Comparison of ENCODE assay signal across 11 mouse cellular contexts in genomic region chr12:12223336-12223735, GRCm38 (mm10). TPM values are rescaled to one million over a fixed set of nuclear protein-coding genes. Genes with fewer than 3 reads are reported as not detected.
DNase-seq lines count a peak whose midpoint lies in the region; ATAC-seq and TF ChIP-seq lines count a peak whose summit lies in the region.
"Had no signal": no experiment of that assay in that cellular context is flagged by ENCODE, and none has a peak within 500 bp of the region (broad histone marks: within the 10 kb centered on the region; RNA-seq: fewer than 3 reads in every experiment).

No protein-coding gene starts in this region.

- no peaks in the 10 kb centered on the region for H3K36me3 ChIP-seq in forebrain, embryonic 10.5 days (replicated peaks)
- H3K36me3 ChIP-seq: embryonic facial prominence, embryonic 12.5 days; heart, embryonic 13.5 days; liver, embryonic 13.5 days had no signal

- H3K27ac ChIP-seq in forebrain, embryonic 10.5 days: no peak overlapping the region
- H3K27ac ChIP-seq: embryonic facial prominence, embryonic 12.5 days; heart, embryonic 13.5 days; liver, embryonic 13.5 days had no signal

- POLR2A ChIA-PET in Patski (lab: Charles Lee): no interaction called here

- TF ChIP-seq CTCF in Patski (IDR thresholded peaks at IDR 0.05): no peak

- in situ Hi-C loops in Patski (cut with MboI; ENCODE audit: low pct_unique_long_range_greater_than_20kb): no loop called here

- H3K4me1 ChIP-seq in forebrain, embryonic 10.5 days: no peaks in the 10 kb centered on the region
- H3K4me1 ChIP-seq: embryonic facial prominence, embryonic 12.5 days; liver, embryonic 13.5 days had no signal

- CTCF ChIA-PET in Patski (lab: Charles Lee): no interaction called here

- no peaks in the 10 kb centered on the region for H3K27me3 ChIP-seq in Patski
- no peaks in the 10 kb centered on the region for H3K27me3 ChIP-seq in forebrain, embryonic 10.5 days (ENCODE audit: poor library complexity, severe bottlenecking)
- H3K27me3 ChIP-seq: embryonic facial prominence, embryonic 12.5 days; heart, embryonic 13.5 days; liver, embryonic 13.5 days had no signal

- no peaks in the 10 kb centered on the region for H3K9me3 ChIP-seq in forebrain, embryonic 10.5 days
- H3K9me3 ChIP-seq: embryonic facial prominence, embryonic 12.5 days; heart, embryonic 13.5 days; liver, embryonic 13.5 days had no signal

- H3K4me3 ChIP-seq in forebrain, embryonic 10.5 days: no peak overlapping the region
- H3K4me3 ChIP-seq: embryonic facial prominence, embryonic 12.5 days; heart, embryonic 13.5 days; liver, embryonic 13.5 days had no signal

- ATAC-seq in Patski: peak; percentile 14
- ATAC-seq in megakaryocyte progenitor cell, adult 5-6 weeks (replicated peaks; ENCODE audit: poor library complexity): peak; percentile 80

- 87% methylated on average over 2 of the region's 2 CpGs for WGBS in forebrain, embryonic 10.5 days

- DNase-seq in layer of hippocampus, adult 9-11 months: peak; percentile 54
- no peak for DNase-seq in layer of hippocampus, adult 9-10 months (ENCODE audit: low spot score)
- DNase-seq in Patski (ENCODE audit: low read depth, low spot score): no peak
- peak; percentile 26 for DNase-seq in fat pad, adult 2 months (ENCODE audit: extremely low read depth, low read depth, low spot score)
- no peak for DNase-seq in T-cell, adult 2 months (ENCODE audit: low spot score)
- DNase-seq in forebrain, embryonic 10.5 days (ENCODE audit: extremely low spot score, low spot score): no peak
- DNase-seq: liver, embryonic 13.5 days; thymus, postnatal 36 days had no signal

RNA-seq across cellular contexts. Expression of gene Fam49a, which starts 38.6 kb away (rescaled TPM):
- polyA plus RNA-seq in Patski (2021): 2.7 TPM
- 10.7 and 11.8 TPM in 2 replicates for total RNA-seq in megakaryocyte progenitor cell, adult 5-6 weeks (2015)
- 7.2 and 7.5 TPM in 2 replicates for total RNA-seq in megakaryocyte progenitor cell, adult 5-6 weeks (2017)
- polyA plus RNA-seq in forebrain, embryonic 10.5 days (2016; fragmentation: Nextera tagmentation; extraction: Ambion mirVana): 5.3 and 6.3 TPM in 2 replicates

Comparison
In these comparisons a context has a peak if more than half of its experiments do, and no peak if none do; other contexts are left out.
1. DNase-seq: peak in layer of hippocampus, adult 9-11 months (single experiment) and fat pad, adult 2 months (single experiment); none in layer of hippocampus, adult 9-10 months (single experiment), Patski (single experiment), T-cell, adult 2 months (single experiment) and forebrain, embryonic 10.5 days (single experiment).